Mouse (Mus musculus) MEL (cell line): ENCODE results near the gene Sh3bgrl. TPM values are rescaled to one million over a fixed set of nuclear protein-coding genes. Genes with fewer than 3 reads are reported as not detected.
A peak's percentile ranks its signal among the peaks of the same experiment; 100 is the strongest.

ENCODE experiments used
- DNase-seq: peaks from one replicate; pipeline ENCODE4 v3.0.0; 2011; ENCODE audit warnings: low read depth, low spot score
- H3K27ac ChIP-seq: 2 replicates; pipeline ENCODE4 v1.5.1; 2012; ENCODE audit warnings: low read depth, mild to moderate bottlenecking, control low read depth, low read length, moderate library complexity; ENCODE audit not compliant: control insufficient read depth
- H3K27me3 ChIP-seq, 2 experiments: fragments of 150-350 bp in 1 of 2; sonication (generic) in 1 of 2; 2 replicates each; pipeline ENCODE4 v1.6.1; 2012; ENCODE audit warnings: low read length in 2 of 2, mild to moderate bottlenecking in 2 of 2, improper control_type of control experiment in 1 of 2, moderate library complexity in 1 of 2; ENCODE audit not compliant: insufficient read depth in 2 of 2, control insufficient read depth in 1 of 2
- H3K36me3 ChIP-seq, 2 experiments: 2 replicates each; pipeline ENCODE4 v1.6.1; 2012 to 2014; ENCODE audit warnings: low read length in 2 of 2, improper control_type of control experiment in 1 of 2, inconsistent platforms in 1 of 2, mild to moderate bottlenecking in 1 of 2; ENCODE audit not compliant: insufficient read depth in 2 of 2, control insufficient read depth in 1 of 2
- H3K4me1 ChIP-seq, 2 experiments: fragments of 150-350 bp in 1 of 2; sonication (generic) in 1 of 2; 2 replicates each; pipeline ENCODE4 v1.6.1; 2012; ENCODE audit warnings: low read length in 2 of 2, improper control_type of control experiment in 1 of 2, mild to moderate bottlenecking in 1 of 2; ENCODE audit not compliant: insufficient read depth in 2 of 2, control insufficient read depth in 1 of 2
- H3K4me3 ChIP-seq, 2 experiments: fragments of 150-350 bp in 1 of 2; sonication (generic) in 1 of 2; 2 replicates each; pipeline ENCODE4 v1.5.1; 2012; ENCODE audit warnings: low read depth in 2 of 2, low read length in 2 of 2, mild to moderate bottlenecking in 2 of 2, moderate library complexity in 2 of 2, control low read depth in 1 of 2, improper control_type of control experiment in 1 of 2; ENCODE audit not compliant: control insufficient read depth in 1 of 2, insufficient read depth in 1 of 2
- H3K79me2 ChIP-seq: 2 replicates; pipeline ENCODE4 v1.6.1; 2012; ENCODE audit warnings: mild to moderate bottlenecking, low read length, moderate library complexity; ENCODE audit not compliant: control insufficient read depth, poor library complexity, insufficient read depth
- H3K9ac ChIP-seq: 2 replicates; pipeline ENCODE4 v1.6.1; 2012; ENCODE audit warnings: low read depth, mild to moderate bottlenecking, control low read depth, low read length, moderate library complexity; ENCODE audit not compliant: control insufficient read depth, poor library complexity, severe bottlenecking
- H3K9me3 ChIP-seq: fragments of 150-350 bp; sonication (generic); replicated peaks from 2 replicates; pipeline ENCODE4 v1.6.1; 2012; ENCODE audit warnings: mild to moderate bottlenecking, low read length, improper control_type of control experiment, moderate library complexity; ENCODE audit not compliant: insufficient read depth
- CHD1 ChIP-seq: IDR thresholded peaks from 2 replicates; pipeline ENCODE4 v1.6.1; 2012; ENCODE audit warnings: low read depth, mild to moderate bottlenecking, inconsistent platforms, low read length, improper control_type of control experiment
- CHD2 ChIP-seq: IDR thresholded peaks from 2 replicates; pipeline ENCODE4 v1.6.1; 2011; ENCODE audit warnings: low read length, improper control_type of control experiment
- CTCF ChIP-seq, 3 experiments: IDR thresholded peaks in 2 of 3; conservative IDR thresholded peaks in 1 of 3; 2 replicates each; pipeline ENCODE4 v1.5.1; 2011 to 2012; ENCODE audit warnings: low read length in 3 of 3, low read depth in 2 of 3, mild to moderate bottlenecking in 2 of 3, improper control_type of control experiment in 1 of 3, inconsistent platforms in 1 of 3, mixed read lengths in 1 of 3, moderate library complexity in 1 of 3; ENCODE audit not compliant: control insufficient read depth in 1 of 3, insufficient read depth in 1 of 3, poor library complexity in 1 of 3, severe bottlenecking in 1 of 3
- E2F4 ChIP-seq: IDR thresholded peaks from 2 replicates; pipeline ENCODE4 v1.6.1; 2011; ENCODE audit warnings: low read depth, low read length, improper control_type of control experiment, borderline replicate concordance
- ELF1 ChIP-seq: IDR thresholded peaks from 2 replicates; pipeline ENCODE4 v1.6.1; 2014; ENCODE audit warnings: low read depth, mild to moderate bottlenecking, inconsistent platforms, low read length, improper control_type of control experiment, moderate library complexity
- EP300 ChIP-seq, 2 experiments: IDR thresholded peaks; 2 replicates each; pipeline ENCODE4 v1.6.1; 2011; ENCODE audit warnings: improper control_type of control experiment in 2 of 2, low read length in 2 of 2, low read depth in 1 of 2, mild to moderate bottlenecking in 1 of 2
- ETS1 ChIP-seq: IDR thresholded peaks from 2 replicates; pipeline ENCODE4 v1.6.1; 2012; ENCODE audit warnings: low read depth, mild to moderate bottlenecking, inconsistent platforms, low read length, improper control_type of control experiment, moderate library complexity
- GABPA ChIP-seq: IDR thresholded peaks from 2 replicates; pipeline ENCODE4 v1.6.1; 2012; ENCODE audit warnings: low read depth, mild to moderate bottlenecking, inconsistent platforms, low read length, improper control_type of control experiment, moderate library complexity
- GATA1 ChIP-seq: IDR thresholded peaks from 2 replicates; pipeline ENCODE4 v1.6.1; 2011; ENCODE audit warnings: low read depth, low read length, improper control_type of control experiment
- HCFC1 ChIP-seq: IDR thresholded peaks from 2 replicates; pipeline ENCODE4 v1.6.1; 2012; ENCODE audit warnings: low read depth, mild to moderate bottlenecking, inconsistent platforms, low read length, improper control_type of control experiment, moderate library complexity
- JUND ChIP-seq: IDR thresholded peaks from 2 replicates; pipeline ENCODE4 v1.6.1; 2011; ENCODE audit warnings: low read depth, mild to moderate bottlenecking, improper control_type of control experiment, low read length
- KAT2A ChIP-seq: conservative IDR thresholded peaks from 2 replicates; pipeline ENCODE4 v1.6.1; 2012; ENCODE audit warnings: low read depth, low read length, improper control_type of control experiment, inconsistent platforms
- MAFK ChIP-seq: IDR thresholded peaks from 2 replicates; pipeline ENCODE4 v1.6.1; 2011; ENCODE audit warnings: low read depth, mild to moderate bottlenecking, low read length, improper control_type of control experiment, borderline replicate concordance
- MAX ChIP-seq: IDR thresholded peaks from 2 replicates; pipeline ENCODE4 v1.6.1; 2011; ENCODE audit warnings: low read length, improper control_type of control experiment
- MAZ ChIP-seq: IDR thresholded peaks from 2 replicates; pipeline ENCODE4 v1.6.1; 2012; ENCODE audit warnings: low read depth, mild to moderate bottlenecking, inconsistent platforms, low read length, improper control_type of control experiment
- MEF2A ChIP-seq: IDR thresholded peaks from 2 replicates; pipeline ENCODE4 v1.6.1; 2014; ENCODE audit warnings: low read depth, mild to moderate bottlenecking, inconsistent platforms, low read length, improper control_type of control experiment; ENCODE audit not compliant: poor library complexity, insufficient replicate concordance, severe bottlenecking; ENCODE audit errors: extremely low read depth
- MXI1 ChIP-seq: IDR thresholded peaks from 2 replicates; pipeline ENCODE4 v1.6.1; 2011; ENCODE audit warnings: mild to moderate bottlenecking, low read depth, low read length, improper control_type of control experiment
- MYB ChIP-seq: IDR thresholded peaks from 2 replicates; pipeline ENCODE4 v1.6.1; 2011; ENCODE audit warnings: mild to moderate bottlenecking, low read depth, low read length, improper control_type of control experiment
- NELFE ChIP-seq: IDR thresholded peaks from 2 replicates; pipeline ENCODE4 v1.6.1; 2011; ENCODE audit warnings: low read depth, low read length, improper control_type of control experiment
- NRF1 ChIP-seq: IDR thresholded peaks from 2 replicates; pipeline ENCODE4 v1.6.1; 2014; ENCODE audit warnings: low read depth, mild to moderate bottlenecking, inconsistent platforms, low read length, improper control_type of control experiment, moderate library complexity; ENCODE audit not compliant: poor library complexity, insufficient read depth, severe bottlenecking
- POLR2A ChIP-seq, 2 experiments: IDR thresholded peaks; 2 replicates each; pipeline ENCODE4 v1.6.1; 2011 to 2012; ENCODE audit warnings: low read length in 2 of 2, mild to moderate bottlenecking in 2 of 2, control low read depth in 1 of 2, improper control_type of control experiment in 1 of 2, low read depth in 1 of 2, moderate library complexity in 1 of 2; ENCODE audit not compliant: control insufficient read depth in 1 of 2, insufficient read depth in 1 of 2, poor library complexity in 1 of 2
- POLR2AphosphoS2 ChIP-seq: IDR thresholded peaks from 2 replicates; pipeline ENCODE4 v1.6.1; 2011; ENCODE audit warnings: low read length, improper control_type of control experiment
- POLR2AphosphoS5 ChIP-seq: IDR thresholded peaks from 2 replicates; pipeline ENCODE4 v1.6.1; 2012; ENCODE audit warnings: low read depth, borderline replicate concordance, mild to moderate bottlenecking, inconsistent platforms, low read length, moderate library complexity, mixed read lengths
- RAD21 ChIP-seq: IDR thresholded peaks from 2 replicates; pipeline ENCODE4 v1.6.1; 2011; ENCODE audit warnings: mild to moderate bottlenecking, low read depth, low read length, improper control_type of control experiment
- RCOR1 ChIP-seq: IDR thresholded peaks from 2 replicates; pipeline ENCODE4 v1.6.1; 2012; ENCODE audit warnings: low read depth, mild to moderate bottlenecking, inconsistent platforms, low read length, improper control_type of control experiment
- SIN3A ChIP-seq: IDR thresholded peaks from 2 replicates; pipeline ENCODE4 v1.6.1; 2012; ENCODE audit warnings: low read length, improper control_type of control experiment, inconsistent platforms
- SMC3 ChIP-seq: IDR thresholded peaks from 2 replicates; pipeline ENCODE4 v1.6.1; 2011; ENCODE audit warnings: low read depth, low read length, improper control_type of control experiment
- TAL1 ChIP-seq: IDR thresholded peaks from 2 replicates; pipeline ENCODE4 v1.6.1; 2012; ENCODE audit warnings: mild to moderate bottlenecking, inconsistent platforms, low read length, moderate library complexity, mixed read lengths
- TBP ChIP-seq: IDR thresholded peaks from 2 replicates; pipeline ENCODE4 v1.8.0; 2011; ENCODE audit warnings: low read depth, low read length, improper control_type of control experiment
- TCF12 ChIP-seq: IDR thresholded peaks from 2 replicates; pipeline ENCODE4 v1.6.1; 2014; ENCODE audit warnings: low read depth, mild to moderate bottlenecking, inconsistent platforms, low read length, improper control_type of control experiment, moderate library complexity
- UBTF ChIP-seq: IDR thresholded peaks from 2 replicates; pipeline ENCODE4 v1.6.1; 2012; ENCODE audit warnings: low read depth, mild to moderate bottlenecking, inconsistent platforms, low read length, improper control_type of control experiment, moderate library complexity, borderline replicate concordance; ENCODE audit not compliant: insufficient read depth
- USF1 ChIP-seq: IDR thresholded peaks from 2 replicates; pipeline ENCODE4 v1.6.1; 2014; ENCODE audit warnings: low read depth, mild to moderate bottlenecking, inconsistent platforms, low read length, improper control_type of control experiment, moderate library complexity
- USF2 ChIP-seq, 2 experiments: IDR thresholded peaks; 2 replicates each; pipeline ENCODE4 v1.6.1; 2011 to 2012; ENCODE audit warnings: improper control_type of control experiment in 2 of 2, low read length in 2 of 2, borderline replicate concordance in 1 of 2, inconsistent platforms in 1 of 2, low read depth in 1 of 2, mild to moderate bottlenecking in 1 of 2; ENCODE audit not compliant: insufficient read depth in 1 of 2
- ZC3H11A ChIP-seq: IDR thresholded peaks from 2 replicates; pipeline ENCODE4 v1.6.1; 2012; ENCODE audit warnings: low read depth, mild to moderate bottlenecking, inconsistent platforms, low read length, improper control_type of control experiment
- ZKSCAN1 ChIP-seq: IDR thresholded peaks from 2 replicates; pipeline ENCODE4 v1.6.1; 2012; ENCODE audit warnings: low read depth, mild to moderate bottlenecking, inconsistent platforms, low read length, improper control_type of control experiment, moderate library complexity
- ZMIZ1 ChIP-seq: IDR thresholded peaks from 2 replicates; pipeline ENCODE4 v1.6.1; 2012; ENCODE audit warnings: low read depth, mild to moderate bottlenecking, inconsistent platforms, low read length, improper control_type of control experiment, moderate library complexity
- ZNF384 ChIP-seq: IDR thresholded peaks from 2 replicates; pipeline ENCODE4 v1.6.1; 2012; ENCODE audit warnings: low read depth, mild to moderate bottlenecking, inconsistent platforms, low read length, improper control_type of control experiment
- polyA plus RNA-seq, 2 experiments: library from polyadenylated mRNA; stranded (reverse) in 1 of 2; unstranded in 1 of 2; fragments of >175 nt in 1 of 2; fragments of >200 nt in 1 of 2; gene quantifications; 2 replicates each; pipeline versions ENCODE4 v1.2.1 to v1.2.4; 2012; ENCODE audit warnings: low replicate concordance in 2 of 2, low read depth in 1 of 2; ENCODE audit not compliant: insufficient read length in 2 of 2, insufficient read depth in 1 of 2, missing spikeins in 1 of 2
- total RNA-seq: library from RNA; depleted of rRNA; stranded (reverse); fragments of 300-350 nt; gene quantifications from 2 replicates; pipeline ENCODE4 v1.2.3, GENCODE M21; 2012

Gene Sh3bgrl
- total and polyA plus RNA-seq, 3 experiments, result 50.5 to 126 (median 83.6) TPM

DNA sequence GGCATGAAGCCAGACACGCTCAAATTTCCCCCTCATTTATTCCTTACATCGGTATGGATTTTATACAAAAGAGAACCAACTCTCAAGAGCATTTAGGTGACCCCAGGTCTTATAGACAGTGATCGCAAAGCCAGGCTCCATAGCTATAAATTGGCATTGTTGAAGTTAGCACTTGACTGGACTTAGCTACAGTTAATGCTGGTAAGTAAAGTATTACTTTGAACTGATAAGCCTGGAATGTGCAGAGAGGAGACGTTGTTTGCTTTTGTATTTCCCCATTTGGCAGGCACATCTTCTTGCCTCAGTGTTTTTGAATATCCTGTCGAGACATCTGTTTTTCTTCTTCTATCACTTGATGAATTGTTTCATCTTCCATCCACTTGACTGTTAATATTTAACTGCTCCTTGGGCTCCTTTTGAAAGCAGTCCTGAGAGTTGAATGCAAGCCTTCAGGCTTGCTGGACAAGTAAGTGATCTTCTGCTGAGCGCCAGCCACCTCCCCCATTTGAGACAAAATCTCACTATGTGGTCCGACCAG is 32.5 kb downstream of the Sh3bgrl start:
- peak overlapping the region; percentile 17 to 64; a peak in 3 of 4 replicates for H3K4me3 ChIP-seq
- H3K79me2 ChIP-seq, result peaks cover 12% of the 10 kb centered on the region
- peak overlapping the region; percentile 86 for H3K27ac ChIP-seq
- H3K4me1 ChIP-seq, result peaks cover 9 to 22% of the 10 kb centered on the region in 2 experiments
- H3K36me3 ChIP-seq, result peaks cover 0 to 29% of the 10 kb centered on the region in 2 experiments; a peak in 2 of 4 replicates
- peak; percentile 91 for DNase-seq
- H3K9ac ChIP-seq, result peak overlapping the region; percentile 43
- H3K27me3 ChIP-seq, result no peaks in the 10 kb centered on the region
- H3K9me3 ChIP-seq, result no peaks in the 10 kb centered on the region
- no peak for TF ChIP-seq NELFE
- no peak for TF ChIP-seq USF2 (IDR thresholded peaks at IDR 0.05; ENCODE audit: borderline replicate concordance in 1 of 2, insufficient read depth in 1 of 2, low read depth in 1 of 2, low read length in 2 of 2)
- TF ChIP-seq KAT2A, result no peak
- no peak for TF ChIP-seq HCFC1
- TF ChIP-seq JUND, result no peak
- peak; percentile 82 to 86 for TF ChIP-seq EP300 (IDR thresholded peaks at IDR 0.05; ENCODE audit: low read depth in 1 of 2, low read length in 2 of 2)
- no peak for TF ChIP-seq NRF1
- no peak for TF ChIP-seq RAD21
- TF ChIP-seq MAZ, result no peak
- TF ChIP-seq POLR2AphosphoS2, result no peak
- TF ChIP-seq POLR2A (IDR thresholded peaks at IDR 0.05; ENCODE audit: control insufficient read depth in 1 of 2, insufficient read depth in 1 of 2, low read depth in 1 of 2, low read length in 2 of 2, poor library complexity in 1 of 2), result no peak
- peak; percentile 70 for TF ChIP-seq SIN3A
- TF ChIP-seq MAX, result 0 out of 2 replicates have a peak, but pooled peaks have one; percentile 27
- TF ChIP-seq TCF12, result peak; percentile 80
- TF ChIP-seq POLR2AphosphoS5, result no peak
- TF ChIP-seq TBP, result peak; percentile 79
- no peak for TF ChIP-seq GABPA
- TF ChIP-seq GATA1, result peak; percentile 78
- TF ChIP-seq CTCF (IDR thresholded peaks at IDR 0.05 in 2 of 3, conservative IDR thresholded peaks at IDR 0.05 in 1 of 3; ENCODE audit: control insufficient read depth in 1 of 3, insufficient read depth in 1 of 3, low read depth in 2 of 3, low read length in 3 of 3, poor library complexity in 1 of 3, severe bottlenecking in 1 of 3), result no peak
- TF ChIP-seq TAL1, result peak; percentile 48
- TF ChIP-seq MEF2A, result no peak
- no peak for TF ChIP-seq ZMIZ1
- no peak for TF ChIP-seq USF1
- no peak for TF ChIP-seq ZKSCAN1
- TF ChIP-seq MAFK, result no peak
- 0 out of 2 replicates have a peak, but pooled peaks have one; percentile 61 for TF ChIP-seq CHD1
- TF ChIP-seq CHD2, result no peak
- TF ChIP-seq MXI1, result no peak; the same call in 1 of the 2 replicates
- no peak for TF ChIP-seq UBTF
- TF ChIP-seq RCOR1, result no peak; the same call in 1 of the 2 replicates
- TF ChIP-seq ZNF384, result no peak
- peak; percentile 74 for TF ChIP-seq ETS1
- no peak for TF ChIP-seq ZC3H11A
- peak; percentile 86 for TF ChIP-seq MYB
- TF ChIP-seq ELF1, result no peak
- no peak for TF ChIP-seq SMC3
- no peak for TF ChIP-seq E2F4
